Mouse (Mus musculus): ENCODE data around the gene 1700001C19Rik.

DNA sequence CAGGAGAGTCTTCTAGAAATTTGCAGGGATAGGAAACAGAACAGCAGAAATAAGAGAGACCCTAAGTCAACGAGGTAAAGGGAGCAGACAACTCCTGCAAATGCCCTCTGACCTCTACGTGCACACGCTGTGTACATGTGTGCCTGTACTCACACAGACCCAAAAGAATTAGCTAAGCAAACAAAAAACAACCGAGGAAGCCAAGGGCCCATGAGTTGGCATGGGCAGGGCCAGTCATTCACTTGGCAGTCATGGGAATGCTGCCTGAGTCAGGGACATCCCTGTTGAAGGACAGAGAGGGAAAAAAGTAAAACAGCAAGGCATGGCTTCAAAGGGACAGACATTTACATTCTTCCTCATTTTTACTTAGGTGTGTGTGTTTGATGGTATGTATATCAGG is 53.9 kb downstream of the 1700001C19Rik start:
- no peak for TF ChIP-seq CTCF (IDR thresholded peaks at IDR 0.05; ENCODE audit: borderline replicate concordance, control insufficient read depth, extremely low read depth, insufficient read depth, low read length, poor library complexity)
- no peak for TF ChIP-seq POLR2A (IDR thresholded peaks at IDR 0.05; ENCODE audit: control insufficient read depth, extremely low read depth, insufficient read depth, low read length, poor library complexity)

All from thymus, adult 2 months (tissue).